In the genomic region with DNA sequence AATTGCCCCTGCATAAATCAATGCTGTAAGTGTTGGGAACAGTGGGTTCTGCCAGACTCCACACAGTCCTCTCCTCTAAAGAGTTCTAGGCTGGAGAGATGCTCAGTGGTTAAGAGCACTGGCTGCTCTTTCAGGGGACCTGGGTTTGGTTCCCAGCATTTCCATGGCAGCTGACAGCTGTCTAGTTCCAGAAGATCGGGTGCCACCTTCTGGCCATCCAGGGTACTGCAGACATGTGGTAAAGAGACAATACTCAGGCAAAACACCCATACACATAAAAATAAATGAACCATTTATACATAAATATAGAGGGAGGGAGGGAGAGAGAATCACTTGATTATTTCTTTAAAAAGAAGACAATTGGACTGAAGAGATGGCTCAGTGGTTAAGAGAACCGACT, we compare ENCODE assay signal across 8 mouse cellular contexts. TPM values are rescaled to one million over a fixed set of nuclear protein-coding genes. Genes with fewer than 3 reads are reported as not detected.
DNase-seq lines count a peak whose midpoint lies in the region; ATAC-seq and TF ChIP-seq lines count a peak whose summit lies in the region.
"Had no signal": no experiment of that assay in that cellular context is flagged by ENCODE, and none has a peak within 500 bp of the region (broad histone marks: within the 10 kb centered on the region; RNA-seq: fewer than 3 reads in every experiment).

No protein-coding gene starts in this region.

- no peak for ATAC-seq in kidney, embryonic 15.5 days (replicated peaks; ENCODE audit: low FRiP score)
- no peak for ATAC-seq in lung, embryonic 14.5 days (ENCODE audit: insufficient read depth)
- no peak for ATAC-seq in midbrain, embryonic 15.5 days (replicated peaks)

- H3K27ac ChIP-seq in kidney, adult 2 months (ENCODE audit: insufficient read depth, low read depth, low read length), result no peak overlapping the region
- H3K27ac ChIP-seq in kidney, embryonic 15.5 days, result no peak overlapping the region
- H3K27ac ChIP-seq in ES-Bruce4 (ENCODE audit: insufficient read depth, low read length), result no peak overlapping the region
- H3K27ac ChIP-seq in lung, embryonic 14.5 days (ENCODE audit: low read depth), result no peak overlapping the region
- H3K27ac ChIP-seq in thymus, adult 2 months (ENCODE audit: control insufficient read depth, insufficient read depth, low read length), result no peak overlapping the region
- H3K27ac ChIP-seq in midbrain, embryonic 15.5 days, result no peak overlapping the region

- no peak overlapping the region for H3K4me3 ChIP-seq in kidney, adult 2 months (ENCODE audit: insufficient read depth, low read depth, low read length)
- H3K4me3 ChIP-seq in kidney, embryonic 15.5 days (replicated peaks), result no peak overlapping the region
- no peak overlapping the region for H3K4me3 ChIP-seq in ES-Bruce4 (ENCODE audit: low read depth, low read length)
- no peak overlapping the region for H3K4me3 ChIP-seq in lung, embryonic 14.5 days (ENCODE audit: low read depth, low read length)
- H3K4me3 ChIP-seq in thymus, adult 2 months (ENCODE audit: control insufficient read depth, insufficient read depth, low read length), result no peak overlapping the region
- H3K4me3 ChIP-seq in midbrain, embryonic 15.5 days, result no peak overlapping the region
- H3K4me3 ChIP-seq: erythroblast, embryonic 14.5 days had no signal

- no peaks in the 10 kb centered on the region for H3K9me3 ChIP-seq in kidney, embryonic 15.5 days (replicated peaks)
- no peaks in the 10 kb centered on the region for H3K9me3 ChIP-seq in ES-Bruce4 (replicated peaks; ENCODE audit: control insufficient read depth, insufficient read depth, low read length, poor library complexity, severe bottlenecking)
- H3K9me3 ChIP-seq in lung, embryonic 14.5 days (ENCODE audit: low read depth, low read length), result no peaks in the 10 kb centered on the region
- no peaks in the 10 kb centered on the region for H3K9me3 ChIP-seq in midbrain, embryonic 15.5 days

- no peak for TF ChIP-seq EP300 in ES-Bruce4 (IDR thresholded peaks at IDR 0.05; ENCODE audit: insufficient read depth, low read depth, low read length)

- H3K4me1 ChIP-seq in kidney, adult 2 months (ENCODE audit: control insufficient read depth, insufficient read depth, low read length), result no peaks in the 10 kb centered on the region
- H3K4me1 ChIP-seq in kidney, embryonic 15.5 days, result peaks cover 11% of the 10 kb centered on the region
- H3K4me1 ChIP-seq in ES-Bruce4 (ENCODE audit: control insufficient read depth, insufficient read depth, low read length), result no peaks in the 10 kb centered on the region
- H3K4me1 ChIP-seq in lung, embryonic 14.5 days (ENCODE audit: insufficient read depth), result no peaks in the 10 kb centered on the region
- H3K4me1 ChIP-seq in thymus, adult 2 months (replicated peaks; ENCODE audit: control insufficient read depth, insufficient read depth, low read length), result peaks cover 4% of the 10 kb centered on the region
- H3K4me1 ChIP-seq in midbrain, embryonic 15.5 days, result peaks cover 11% of the 10 kb centered on the region

- WGBS in kidney, adult 2 months, result 80% methylated on average over 2 of the region's 2 CpGs
- WGBS in kidney, embryonic 15.5 days, result 78% methylated on average over 2 of the region's 2 CpGs
- 83% methylated on average over 2 of the region's 2 CpGs for WGBS in lung, embryonic 14.5 days
- 76% methylated on average over 2 of the region's 2 CpGs for WGBS in thymus, adult 2 months
- 90% methylated on average over 2 of the region's 2 CpGs for WGBS in midbrain, embryonic 15.5 days

- no peak for TF ChIP-seq POLR2A in kidney, adult 2 months (IDR thresholded peaks at IDR 0.05; ENCODE audit: low read depth, low read length)
- no peak for TF ChIP-seq POLR2A in ES-Bruce4 (IDR thresholded peaks at IDR 0.05; ENCODE audit: insufficient read depth, low read length)
- TF ChIP-seq POLR2A in thymus, adult 2 months (IDR thresholded peaks at IDR 0.05; ENCODE audit: control insufficient read depth, extremely low read depth, insufficient read depth, low read length, poor library complexity), result no peak

- no peaks in the 10 kb centered on the region for H3K36me3 ChIP-seq in kidney, adult 2 months (ENCODE audit: control insufficient read depth, insufficient read depth, low read length)
- no peaks in the 10 kb centered on the region for H3K36me3 ChIP-seq in kidney, embryonic 15.5 days
- H3K36me3 ChIP-seq in ES-Bruce4 (ENCODE audit: control insufficient read depth, insufficient read depth, low read length, poor library complexity, severe bottlenecking), result no peaks in the 10 kb centered on the region
- H3K36me3 ChIP-seq in lung, embryonic 14.5 days (ENCODE audit: insufficient read depth), result no peaks in the 10 kb centered on the region
- no peaks in the 10 kb centered on the region for H3K36me3 ChIP-seq in thymus, adult 2 months (ENCODE audit: control insufficient read depth, insufficient read depth, low read length)
- no peaks in the 10 kb centered on the region for H3K36me3 ChIP-seq in midbrain, embryonic 15.5 days (replicated peaks)

- H3K9ac ChIP-seq in kidney, embryonic 15.5 days, result no peak overlapping the region
- no peak overlapping the region for H3K9ac ChIP-seq in ES-Bruce4 (ENCODE audit: low read depth, poor library complexity, severe bottlenecking)
- no peak overlapping the region for H3K9ac ChIP-seq in lung, embryonic 14.5 days
- no peak overlapping the region for H3K9ac ChIP-seq in midbrain, embryonic 15.5 days

- H3K4me2 ChIP-seq in kidney, embryonic 15.5 days, result no peak overlapping the region
- no peak overlapping the region for H3K4me2 ChIP-seq in lung, embryonic 14.5 days
- no peak overlapping the region for H3K4me2 ChIP-seq in midbrain, embryonic 15.5 days

- TF ChIP-seq CTCF in kidney, adult 2 months (conservative IDR thresholded peaks at IDR 0.05; ENCODE audit: insufficient read depth, insufficient read length, low read depth, low read length), result peak; percentile 49
- TF ChIP-seq CTCF in ES-Bruce4 (IDR thresholded peaks at IDR 0.05; ENCODE audit: low read depth, low read length), result peak; percentile 72
- TF ChIP-seq CTCF in lung, embryonic 14.5 days (IDR thresholded peaks at IDR 0.05; ENCODE audit: low read depth), result peak; percentile 64
- TF ChIP-seq CTCF in thymus, adult 2 months (IDR thresholded peaks at IDR 0.05; ENCODE audit: borderline replicate concordance, control insufficient read depth, extremely low read depth, insufficient read depth, low read length, poor library complexity), result peak; percentile 50; the same call in 1 of the 2 replicates

- peak; percentile 48 for DNase-seq in kidney, adult 2 months
- peak; percentile 61 for DNase-seq in T-cell, adult 2 months (ENCODE audit: low spot score)
- peak; percentile 56 for DNase-seq in lung, embryonic 14.5 days
- DNase-seq in thymus, adult 2 months, result peak; percentile 67

- H3K27me3 ChIP-seq in kidney, adult 2 months (replicated peaks; ENCODE audit: control insufficient read depth, insufficient read depth, low read length), result no peaks in the 10 kb centered on the region
- H3K27me3 ChIP-seq in kidney, embryonic 15.5 days, result peaks cover 16% of the 10 kb centered on the region
- H3K27me3 ChIP-seq in ES-Bruce4 (ENCODE audit: control insufficient read depth, insufficient read depth, low read length, poor library complexity, severe bottlenecking), result no peaks in the 10 kb centered on the region
- H3K27me3 ChIP-seq in lung, embryonic 14.5 days (ENCODE audit: insufficient read depth, low read length), result peaks cover 7% of the 10 kb centered on the region
- H3K27me3 ChIP-seq in thymus, adult 2 months (ENCODE audit: control insufficient read depth, insufficient read depth, low read length), result peaks cover 4% of the 10 kb centered on the region
- peaks cover 14% of the 10 kb centered on the region for H3K27me3 ChIP-seq in midbrain, embryonic 15.5 days (replicated peaks)

RNA-seq across cellular contexts. Expression of a gene that starts 5.7 kb away (rescaled TPM):
- 0.08 and 0.12 TPM in 2 replicates for polyA plus RNA-seq in kidney, adult 2 months (2012; rRNA removed)
- polyA plus RNA-seq in kidney, embryonic 15.5 days (2015; fragmentation: Nextera tagmentation; extraction: Ambion mirVana), result 0.05 TPM in 1 of 2 replicates, not detected in the other
- polyA plus RNA-seq in ES-Bruce4 (2011; ENCODE audit: insufficient read depth, insufficient read length, low read depth, missing spikeins), result 1.1 and 1.3 TPM in 2 replicates
- polyA plus RNA-seq in lung, embryonic 14.5 days (2014; fragmentation: Nextera tagmentation; extraction: Ambion mirVana), result not detected in 2 replicates
- polyA plus RNA-seq in thymus, adult 2 months (2012; rRNA removed), result 0.13 and 0.27 TPM in 2 replicates
- 0.06 and 0.08 TPM in 2 replicates for polyA plus RNA-seq in midbrain, embryonic 15.5 days (2015; fragmentation: Nextera tagmentation; extraction: Ambion mirVana)
- polyA plus RNA-seq: erythroblast, embryonic 14.5 days had no signal
